Mouse (Mus musculus): ENCODE data around the gene Hdgfl3. TPM values are rescaled to one million over a fixed set of nuclear protein-coding genes. Genes with fewer than 3 reads are reported as not detected.
A peak's percentile ranks its signal among the peaks of the same experiment; 100 is the strongest.
"Not testable (repeated sequence)": the region's sequence is repeated elsewhere in the genome, so short reads cannot be mapped to it uniquely, and the experiment has no call there.

Gene Hdgfl3
- total RNA-seq, 2 experiments from 2014 or later, result 6.1 to 8.7 TPM

DNA sequence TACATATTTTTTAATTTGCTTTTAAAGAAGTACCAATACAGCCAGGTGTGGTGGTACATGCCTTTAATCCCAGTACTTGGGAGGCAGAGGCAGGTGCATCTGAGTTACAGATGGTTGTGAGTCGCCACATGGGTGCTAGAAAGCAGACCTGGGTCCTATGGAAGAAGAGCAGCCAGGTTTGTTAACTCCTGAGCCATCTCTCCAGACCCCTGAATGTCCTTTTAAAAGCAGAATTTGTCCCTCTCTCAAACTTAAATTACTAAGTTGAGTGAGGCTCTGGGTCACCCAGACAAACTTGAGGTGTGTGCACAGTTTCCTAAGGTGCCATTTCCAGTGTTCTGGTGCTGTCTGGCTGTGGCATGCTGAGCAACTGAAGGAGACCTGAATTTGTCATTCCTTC, 78.6 kb downstream of the Hdgfl3 start, which contains the start of gene Gm10160:
Gene Gm10160 (minus strand): TSS at position 101 of the 400 bp plus-strand sequence.
- DNase-seq, result no peak

DNA sequence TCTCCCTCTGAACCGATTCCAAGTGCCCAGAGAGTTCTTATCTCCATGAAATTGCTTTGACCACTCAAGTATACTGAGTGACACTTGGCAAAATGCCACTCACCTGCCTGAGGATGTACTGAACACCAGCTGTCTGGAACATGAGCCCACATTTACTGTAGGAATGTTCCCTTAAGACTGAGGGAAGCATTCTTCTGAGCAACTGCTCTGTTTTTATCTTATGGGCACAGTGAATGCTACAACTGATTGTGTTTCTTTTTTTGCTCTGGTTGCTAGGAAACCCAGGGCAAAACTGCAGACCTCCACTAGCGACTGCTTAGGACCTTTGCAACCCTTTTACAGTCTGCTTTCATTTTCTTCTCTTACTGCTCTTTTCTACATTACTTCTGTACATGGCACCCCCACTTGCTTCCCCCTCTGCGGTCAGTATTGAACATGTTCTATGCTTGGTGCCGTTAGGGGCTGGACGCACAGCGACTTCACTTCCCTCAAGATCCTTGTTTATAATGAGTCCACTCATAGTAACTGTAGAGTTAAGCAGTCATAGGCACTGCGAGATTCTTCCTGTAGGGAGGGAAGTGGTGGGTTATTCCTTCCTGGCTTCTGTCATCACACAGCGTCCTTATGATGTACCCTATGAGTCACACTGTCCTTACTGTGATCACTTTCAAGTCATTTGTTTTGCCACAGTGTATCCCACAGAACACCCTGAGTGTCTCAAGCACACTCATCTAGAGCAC, 79.5 kb downstream of the Hdgfl3 start:
- no peak for DNase-seq

DNA sequence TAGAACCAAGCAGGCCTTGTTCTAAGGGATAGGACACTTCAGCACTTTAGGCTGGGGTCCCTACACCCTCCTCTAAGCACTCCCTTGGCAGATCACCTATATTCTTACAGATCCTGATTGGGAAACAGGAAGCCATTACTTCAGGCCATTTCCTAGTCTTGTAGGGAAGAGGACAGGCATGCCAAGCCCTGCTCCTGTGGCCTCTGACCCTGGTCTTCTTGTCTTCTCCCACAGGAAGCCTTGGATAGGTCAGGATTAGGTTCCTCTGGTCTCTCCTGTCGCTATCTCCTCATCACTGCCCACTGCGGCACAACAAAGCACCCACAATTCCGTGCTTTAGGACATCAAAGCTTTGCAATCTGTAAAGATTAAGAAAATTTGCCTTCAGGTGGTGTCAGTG, 82.6 kb downstream of the Hdgfl3 start:
- DNase-seq, result no peak

GRCm38 (mm10) chr7:81850171-81850570, 84.1 kb downstream of the Hdgfl3 start:
- DNase-seq, result no peak

- no peak for DNase-seq
Observed at GRCm38 (mm10) chr7:81849633-81850032, 84.6 kb downstream of the Hdgfl3 start.

- DNase-seq, result no peak
Observed at GRCm38 (mm10) chr7:81849214-81849613, 85.1 kb downstream of the Hdgfl3 start.

GRCm38 (mm10) chr7:81847777-81848176, 86.5 kb downstream of the Hdgfl3 start:
- no peak for DNase-seq

DNA sequence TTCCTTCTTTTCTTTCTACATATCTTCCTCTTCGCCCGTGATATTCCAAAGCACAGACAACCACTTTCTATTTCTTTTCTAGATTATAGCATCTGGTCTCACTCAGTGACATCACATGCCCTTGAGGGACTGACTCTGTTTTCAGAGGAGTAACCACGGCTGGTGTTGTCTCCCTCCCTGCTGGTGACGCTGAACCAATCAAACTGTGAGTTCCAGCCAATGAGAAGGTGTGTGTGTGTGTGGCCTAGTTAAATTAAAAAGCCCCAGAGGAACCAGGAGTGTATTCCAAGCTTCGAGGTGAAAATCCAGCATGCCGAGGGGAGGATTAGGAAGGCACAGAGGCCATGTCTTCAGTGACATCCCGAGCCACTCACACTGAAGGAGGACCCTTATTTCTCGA, 87.3 kb downstream of the Hdgfl3 start:
- no peak for DNase-seq

DNA sequence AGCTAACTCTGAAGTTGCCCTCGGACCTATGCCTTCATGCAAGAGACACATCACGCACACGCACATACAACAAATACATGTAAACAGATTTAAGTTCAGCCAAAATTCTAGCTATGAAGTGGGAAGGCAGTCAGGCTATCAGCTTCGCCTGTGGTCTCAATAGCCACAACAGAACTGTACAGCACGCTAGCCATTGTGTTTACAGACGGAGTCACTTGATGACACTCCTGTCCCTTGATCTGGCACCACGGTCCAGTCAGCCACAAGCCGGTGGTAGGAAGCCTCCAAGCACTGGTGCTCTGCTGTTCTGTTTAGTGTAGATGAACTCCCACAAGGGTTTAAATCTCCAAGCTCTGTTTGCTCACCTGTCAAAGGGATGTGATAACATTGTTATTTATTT, 88.3 kb downstream of the Hdgfl3 start:
- DNase-seq, result no peak

GRCm38 (mm10) chr7:81845313-81845712, 89.0 kb downstream of the Hdgfl3 start:
- no peak for DNase-seq

GRCm38 (mm10) chr7:81844801-81845200, 89.5 kb downstream of the Hdgfl3 start:
- no peak for DNase-seq

DNA sequence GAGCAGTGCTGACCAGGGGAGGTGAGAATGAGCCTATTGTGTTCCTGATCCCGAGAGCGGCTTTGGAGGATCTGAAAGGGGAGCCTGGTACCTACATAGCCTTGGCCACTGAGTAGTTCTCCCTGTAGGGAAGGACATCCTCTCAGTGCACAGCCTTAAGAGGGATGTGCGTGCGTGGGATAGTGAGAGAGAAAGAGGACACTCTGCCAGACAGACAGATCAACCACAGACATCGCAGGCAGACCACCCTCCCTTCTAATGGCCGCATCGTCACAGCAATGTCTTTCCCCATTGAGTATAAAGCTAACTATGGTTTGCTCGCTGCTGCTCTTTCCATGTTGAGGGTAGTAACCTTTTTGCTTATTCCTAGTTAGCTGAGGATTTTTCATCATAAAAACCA, 90.4 kb downstream of the Hdgfl3 start:
- no peak for DNase-seq

GRCm38 (mm10) chr7:81842998-81843397, 91.3 kb downstream of the Hdgfl3 start:
- no peak for DNase-seq

DNA sequence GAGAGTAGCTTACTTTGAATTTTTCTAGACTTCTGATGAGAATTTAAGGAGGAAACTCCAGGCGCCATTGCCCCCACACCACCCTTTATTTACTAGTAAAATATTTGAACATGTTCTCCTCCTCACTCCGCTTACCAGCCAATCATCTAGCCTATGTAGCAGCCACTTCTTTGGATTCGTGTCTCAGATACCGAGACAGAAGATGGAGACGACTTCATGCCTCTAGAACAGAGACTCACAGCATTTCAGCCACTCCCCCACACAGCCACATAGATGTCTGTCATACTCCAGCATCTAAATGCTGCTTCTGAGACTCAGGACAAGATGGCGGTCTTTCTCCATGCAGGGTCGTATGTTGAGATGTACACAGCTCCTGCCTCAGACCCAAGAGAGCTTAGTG, 92.1 kb downstream of the Hdgfl3 start:
- no peak for DNase-seq

GRCm38 (mm10) chr7:81841439-81841838, 92.8 kb downstream of the Hdgfl3 start:
- DNase-seq, result peak; percentile 44

DNA sequence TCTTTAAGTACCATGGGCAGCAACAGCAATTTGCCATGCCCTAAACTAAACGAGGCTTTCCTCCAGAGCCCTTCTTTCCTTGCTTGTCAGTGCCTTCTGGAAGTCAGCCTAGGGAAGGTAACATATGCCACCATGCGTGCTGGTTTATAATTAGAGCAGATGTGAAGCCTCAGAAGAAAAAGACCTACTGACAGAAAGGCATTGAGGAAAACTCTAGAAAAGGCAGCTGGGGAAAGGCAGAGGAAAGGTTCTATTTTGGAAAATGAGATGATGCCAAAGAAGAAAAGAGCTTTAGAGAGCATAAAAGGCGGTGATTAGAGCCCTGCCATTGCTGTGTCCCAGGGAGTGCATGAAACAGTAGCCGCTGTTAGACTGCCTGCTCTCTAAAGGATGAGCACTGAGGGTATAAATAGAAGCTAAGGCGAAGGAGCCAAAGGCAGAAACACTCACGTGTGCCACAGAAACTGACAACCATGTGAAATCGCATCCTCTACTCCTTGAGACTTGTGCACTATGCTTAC, 93.6 kb downstream of the Hdgfl3 start:
- DNase-seq, result no peak

DNA sequence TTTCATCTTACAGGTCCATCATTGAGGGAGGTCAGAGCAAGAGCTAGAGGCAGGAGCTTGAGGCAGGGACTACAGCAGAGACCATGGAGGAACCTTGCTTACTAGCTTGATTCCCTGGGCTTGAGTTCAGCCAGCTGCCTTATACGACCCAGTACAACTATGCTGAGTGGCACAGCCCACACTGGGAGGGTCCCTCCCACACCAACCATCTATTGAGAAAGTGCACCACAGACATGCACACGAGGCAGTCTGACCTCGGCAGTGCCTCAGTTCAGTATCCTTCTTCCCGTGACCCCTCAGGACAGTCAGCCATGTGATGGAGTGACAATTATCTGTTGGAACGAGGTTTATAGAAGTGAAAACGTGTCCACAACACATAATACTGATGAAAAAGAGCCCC, 94.5 kb downstream of the Hdgfl3 start:
- no peak for DNase-seq

GRCm38 (mm10) chr7:81837771-81838170, 96.5 kb downstream of the Hdgfl3 start:
- DNase-seq, result not testable (repeated sequence)

GRCm38 (mm10) chr7:81835430-81835829, 98.8 kb downstream of the Hdgfl3 start:
- no peak for DNase-seq

DNA sequence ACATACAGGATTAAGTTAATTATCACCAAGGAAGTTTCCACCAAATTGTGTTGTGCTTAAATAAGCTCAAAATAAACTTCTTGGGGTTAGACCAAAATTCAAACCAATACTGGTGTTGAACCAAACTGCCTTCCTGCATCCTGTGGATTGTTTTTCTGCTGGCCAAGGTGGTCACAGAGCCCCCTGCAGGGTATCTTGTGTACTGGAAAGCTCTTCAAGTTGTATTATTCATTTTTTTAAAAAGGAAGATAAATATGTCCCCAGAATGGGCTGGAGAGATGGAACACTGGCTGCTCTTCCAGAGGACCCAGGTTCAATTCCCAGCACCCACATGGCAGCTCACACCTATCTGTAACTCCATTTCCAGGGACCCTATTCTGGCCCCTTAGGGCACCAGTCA, 99.4 kb downstream of the Hdgfl3 start:
- DNase-seq, result no peak
